Mouse (Mus musculus) brain, embryonic 18.5 days (tissue): Measurements from ENCODE around the gene Col11a2.

ENCODE experiments used
- DNase-seq: peaks from one replicate; pipeline ENCODE4 v3.0.0-alpha.2; 2012; ENCODE audit warnings: low read depth, low spot score

Col11a2 gene

DNA sequence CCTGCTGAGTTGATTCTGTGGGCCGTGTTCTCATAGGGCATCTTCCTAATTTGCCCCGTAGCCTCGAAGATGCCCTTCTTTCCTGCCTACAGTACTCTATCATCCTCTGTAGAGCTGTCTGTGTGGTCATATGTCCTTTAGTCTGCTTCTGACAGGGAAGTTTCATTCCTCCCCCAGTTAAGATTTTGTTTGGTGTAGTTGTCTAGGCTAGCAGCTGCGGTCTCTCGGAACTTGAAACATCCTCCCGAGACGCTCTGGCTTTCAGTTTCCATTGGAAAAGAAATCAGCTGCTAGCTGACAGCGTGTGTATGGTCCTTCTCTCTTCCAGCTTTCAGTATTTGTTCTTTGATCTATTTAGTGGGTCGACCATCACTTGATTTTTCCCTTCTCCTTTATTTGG is 65.6 kb downstream of the Col11a2 start:
- DNase-seq = no peak

DNA sequence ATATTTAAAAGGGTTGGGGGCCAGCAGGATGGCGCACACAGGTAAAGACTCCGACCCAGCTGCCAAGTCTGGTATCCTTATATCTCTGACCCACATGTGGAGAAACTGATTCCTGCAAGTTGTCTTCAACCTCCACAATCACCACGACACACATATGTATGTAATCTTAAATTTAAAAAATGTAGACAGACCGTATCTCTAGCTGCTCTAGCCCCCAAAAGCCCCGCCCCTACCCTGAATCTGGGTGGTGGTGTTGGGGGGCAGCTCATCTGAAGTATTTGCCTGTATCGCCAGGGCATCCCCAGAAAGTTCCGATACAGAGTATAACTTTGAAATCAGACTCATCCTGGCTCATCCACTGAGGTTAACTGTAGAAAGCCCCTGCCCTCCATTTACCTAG is 67.3 kb downstream of the Col11a2 start:
- no peak for DNase-seq

DNA sequence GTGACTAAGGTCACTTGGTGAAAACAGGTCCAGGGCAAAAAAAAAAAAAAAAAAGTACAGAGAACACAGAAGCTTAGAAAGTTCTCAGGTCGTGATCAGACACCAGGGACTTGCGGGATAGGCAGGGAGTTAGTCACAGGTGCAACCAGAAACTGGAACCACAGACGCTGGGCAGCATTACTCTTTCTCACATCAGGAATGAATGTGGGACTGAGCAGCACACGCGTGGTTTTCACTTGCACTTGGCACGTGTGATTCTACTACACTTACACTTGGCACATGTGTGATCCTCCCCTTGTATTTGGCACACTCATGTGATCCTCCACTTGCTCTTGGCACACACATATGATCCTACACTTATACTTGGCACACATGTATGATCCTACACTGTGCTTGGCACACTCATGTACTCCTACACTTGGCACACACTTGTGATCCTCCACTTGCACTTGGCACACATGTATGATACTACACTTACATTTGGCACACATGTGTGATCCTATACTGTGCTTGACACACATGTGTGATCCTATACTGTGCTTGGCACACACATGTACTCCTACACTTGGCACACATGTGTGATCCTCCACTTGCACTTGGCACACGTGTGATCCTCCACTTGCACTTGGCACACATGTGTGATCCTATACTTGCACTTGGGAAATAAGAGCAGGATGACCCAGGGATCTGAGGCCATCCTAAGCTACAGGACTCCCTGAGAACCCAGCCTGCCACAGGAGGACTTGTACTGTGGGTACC is 68.1 kb downstream of the Col11a2 start:
- DNase-seq = no peak

DNA sequence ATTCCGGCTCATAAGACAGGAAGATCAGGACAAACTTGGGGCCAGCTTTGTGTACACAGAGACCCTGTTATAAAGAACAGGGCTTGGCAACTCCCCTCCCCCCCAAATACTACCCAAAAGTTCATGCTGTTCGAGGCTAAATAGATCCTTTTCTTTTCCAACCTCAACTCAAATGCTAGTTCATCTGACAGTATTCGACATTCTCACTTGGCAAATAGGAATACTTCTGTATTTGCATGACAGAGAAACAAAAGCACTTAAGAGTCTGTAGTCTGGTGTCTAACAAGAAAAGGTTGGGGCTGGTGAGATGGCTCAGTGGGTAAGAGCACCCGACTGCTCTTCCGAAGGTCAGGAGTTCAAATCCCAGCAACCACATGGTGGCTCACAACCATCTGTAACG is 69.2 kb downstream of the Col11a2 start:
- DNase-seq = no peak

DNA sequence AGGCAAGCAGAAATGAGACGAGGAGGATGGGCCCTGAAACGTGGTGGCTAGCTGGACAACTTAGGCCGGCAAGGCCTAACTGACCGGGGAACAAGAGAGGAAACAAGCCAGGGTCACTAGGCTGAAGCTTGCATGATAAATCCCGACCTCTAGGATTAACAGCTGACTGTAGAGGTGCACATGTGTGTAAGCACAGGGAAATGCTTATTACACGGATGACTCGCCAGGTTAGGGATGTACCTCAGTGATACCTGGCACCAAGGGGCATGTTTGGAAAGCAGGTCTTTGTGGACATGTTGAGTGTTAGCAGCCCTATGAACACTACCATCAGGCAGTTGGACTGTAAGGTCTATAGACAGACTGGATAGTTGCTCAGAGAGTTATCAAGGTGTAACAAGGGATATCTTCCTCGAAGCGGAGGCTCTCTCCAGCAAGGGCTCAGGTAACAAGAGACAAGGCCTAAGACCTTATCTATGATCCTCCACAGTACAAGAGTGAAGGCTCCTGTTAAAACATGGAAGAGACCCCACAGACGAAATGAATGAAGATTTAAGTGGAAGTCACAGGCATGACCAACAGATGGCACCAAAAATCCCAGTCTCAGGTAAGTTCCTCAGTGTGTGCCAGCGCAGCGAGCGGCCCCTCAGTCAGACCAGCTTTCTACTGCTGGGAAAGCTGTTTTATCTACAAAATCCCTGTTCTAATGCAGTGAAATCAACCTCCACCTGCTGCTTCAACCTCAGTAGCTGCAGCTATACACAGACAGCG is 70.0 kb downstream of the Col11a2 start:
- no peak for DNase-seq

DNA sequence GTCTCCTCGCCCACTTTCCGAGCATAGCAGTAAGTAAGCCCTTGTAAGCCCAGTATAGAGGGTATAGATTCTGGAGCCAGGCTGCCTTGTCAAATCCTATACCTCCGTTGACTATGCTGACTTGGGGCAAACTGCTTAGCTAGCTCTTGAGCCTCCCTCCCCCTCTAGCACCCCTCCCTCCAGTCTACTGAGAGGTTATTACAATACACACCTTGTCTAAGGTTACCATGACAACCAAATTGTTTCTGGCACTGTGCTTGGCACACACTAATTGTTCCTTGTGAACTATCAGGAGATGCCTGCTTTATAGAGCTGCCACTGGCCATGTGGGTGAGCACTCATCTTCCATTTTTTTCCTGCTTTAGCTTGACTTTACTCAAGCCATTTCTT is 70.6 kb downstream of the Col11a2 start:
- no peak for DNase-seq

DNA sequence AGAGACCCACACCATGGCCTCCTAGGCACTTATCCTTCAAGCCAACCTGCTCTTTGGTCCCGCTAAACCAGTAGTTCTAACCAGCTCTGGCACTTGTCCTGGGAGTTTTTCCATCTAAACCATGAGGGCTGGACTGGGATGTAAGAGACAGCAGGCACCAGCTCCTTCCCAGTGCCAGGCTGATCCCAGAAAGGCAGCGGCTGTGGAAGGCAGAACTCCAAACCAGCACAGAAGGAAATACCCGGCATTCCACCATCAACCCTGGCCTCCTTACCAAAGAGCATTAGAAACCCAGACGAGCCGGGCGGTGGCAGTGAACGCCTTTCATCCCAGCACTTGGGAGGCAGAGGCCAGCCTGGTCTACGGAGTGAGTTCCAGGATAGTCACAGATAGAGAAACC is 71.1 kb downstream of the Col11a2 start:
- DNase-seq = no peak

DNA sequence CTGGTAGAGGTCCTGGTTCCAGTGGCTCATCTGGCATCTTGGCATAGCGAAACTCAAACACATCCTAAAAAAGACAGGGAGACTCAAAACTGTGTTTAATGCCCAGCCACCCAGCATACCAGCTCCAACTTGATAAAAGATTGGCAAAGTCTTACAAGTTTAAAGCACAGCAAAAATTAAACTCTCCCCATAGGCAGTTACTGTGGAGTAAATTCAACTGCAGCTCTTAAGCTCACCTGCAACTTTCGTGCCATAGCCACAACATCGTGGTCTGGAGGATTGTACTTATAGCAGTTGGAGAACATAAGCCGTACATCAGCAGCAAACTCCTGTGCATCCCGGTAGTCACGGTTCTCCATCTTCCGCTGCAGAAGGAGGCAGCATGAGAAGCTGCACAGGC is 74.9 kb downstream of the Col11a2 start:
- no peak for DNase-seq
